Mouse (Mus musculus) spleen, adult 2 months (tissue): ENCODE measurements around the gene Mapk1ip1l. TPM values are rescaled to one million over a fixed set of nuclear protein-coding genes. Genes with fewer than 3 reads are reported as not detected.

ENCODE experiments used
- DNase-seq, 2 experiments: peaks; one replicate each; pipeline versions ENCODE4 v3.0.0 to v3.0.0-alpha.2; 2012 to 2021; ENCODE audit warnings: low spot score in 2 of 2, low read depth in 1 of 2
- H3K27ac ChIP-seq: fragments of 200-500 bp; 2 replicates; pipeline ENCODE4 v1.5.1; 2012; ENCODE audit warnings: low read length, inconsistent platforms; ENCODE audit not compliant: insufficient read depth
- H3K27me3 ChIP-seq: fragments of 200-500 bp; 2 replicates; pipeline ENCODE4 v1.6.1; 2012; ENCODE audit warnings: mild to moderate bottlenecking, moderate library complexity, low read length, inconsistent platforms; ENCODE audit not compliant: control insufficient read depth, insufficient read depth
- H3K36me3 ChIP-seq: fragments of 200-500 bp; 2 replicates; pipeline ENCODE4 v1.6.1; 2012; ENCODE audit warnings: mild to moderate bottlenecking, low read length, inconsistent platforms; ENCODE audit not compliant: control insufficient read depth, insufficient read depth
- H3K4me1 ChIP-seq: fragments of 200-500 bp; 2 replicates; pipeline ENCODE4 v1.6.1; 2011; ENCODE audit warnings: inconsistent platforms; ENCODE audit not compliant: control insufficient read depth, insufficient read depth, insufficient read length
- H3K4me3 ChIP-seq: fragments of 200-500 bp; 2 replicates; pipeline ENCODE4 v1.5.1; 2011; ENCODE audit warnings: mild to moderate bottlenecking, inconsistent platforms; ENCODE audit not compliant: insufficient read depth, insufficient read length; ENCODE audit errors: extremely low read depth
- CTCF ChIP-seq: fragments of 200-500 bp; IDR thresholded peaks from 2 replicates; pipeline ENCODE4 v1.5.1; 2011; ENCODE audit warnings: mild to moderate bottlenecking, inconsistent platforms; ENCODE audit not compliant: insufficient read depth, insufficient read length, insufficient replicate concordance; ENCODE audit errors: extremely low read depth
- POLR2A ChIP-seq: fragments of 200-500 bp; IDR thresholded peaks from 2 replicates; pipeline ENCODE4 v1.6.1; 2011; ENCODE audit warnings: low read depth, low read length, inconsistent platforms
- WGBS: fragments of 180-500 bp; shearing (Covaris S2); methylation state at CpG from one replicate; pipeline ENCODE4 v1.1.7; 2018; 5-methylcytosine and 5-hydroxymethylcytosine counted together
- polyA plus RNA-seq: library from polyadenylated mRNA; depleted of rRNA; stranded (reverse); fragments of >200 nt; gene quantifications from 2 replicates; pipeline ENCODE4 v1.2.3, GENCODE M21; 2012

Gene Mapk1ip1l
- polyA plus RNA-seq, 1 experiment: 40.4 TPM

DNA sequence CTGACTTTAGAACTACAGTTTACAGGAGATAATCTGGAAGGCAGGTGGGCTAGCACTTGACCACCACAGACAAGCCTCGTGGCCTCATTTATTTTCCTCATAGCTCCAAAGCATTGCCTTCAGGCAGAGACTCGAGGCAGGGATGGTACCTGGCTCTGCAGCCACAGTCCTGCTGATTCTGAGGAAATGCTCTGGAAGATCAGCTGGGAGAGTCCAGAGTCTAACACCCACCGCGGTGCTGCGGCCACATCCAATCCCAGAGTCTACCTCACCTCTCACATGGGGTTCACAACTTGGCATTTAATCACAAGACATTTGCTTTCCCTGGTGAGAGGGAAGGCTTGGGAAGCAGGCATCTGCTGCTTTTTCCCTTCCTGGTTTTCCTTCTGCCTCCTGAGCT is 56.9 kb downstream of the Mapk1ip1l start:
- H3K27ac ChIP-seq: no peak overlapping the region
- no peaks in the 10 kb centered on the region; the same call in 1 of the 2 replicates for H3K4me1 ChIP-seq
- no peaks in the 10 kb centered on the region for H3K36me3 ChIP-seq
- 85% methylated on average over 5 of the region's 5 CpGs for WGBS
- DNase-seq: no peak
- TF ChIP-seq POLR2A (no peak), CTCF (no peak)
- no peaks in the 10 kb centered on the region for H3K27me3 ChIP-seq
- no peak overlapping the region for H3K4me3 ChIP-seq

DNA sequence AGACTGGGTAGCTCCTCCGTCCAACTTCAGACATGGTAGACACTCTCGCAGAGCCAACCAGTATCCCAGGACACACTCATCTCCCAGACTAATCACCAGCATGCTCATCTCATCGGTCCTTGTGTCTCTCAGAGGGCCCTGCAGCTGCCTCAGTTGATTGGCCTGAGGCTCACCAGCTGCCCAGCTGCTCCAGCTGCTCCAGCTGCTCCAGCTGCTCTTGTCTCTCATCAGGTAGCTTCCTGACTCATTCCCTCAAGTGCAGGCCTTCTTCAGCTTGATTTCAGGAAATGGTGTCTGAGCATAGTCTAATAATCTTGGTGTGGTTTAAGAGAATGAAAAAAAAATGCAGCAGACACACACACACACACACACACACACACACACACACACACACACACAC is 58.6 kb downstream of the Mapk1ip1l start:
- Histone ChIP-seq H3K27ac (no peak overlapping the region), H3K36me3 (no peaks in the 10 kb centered on the region), H3K27me3 (no peaks in the 10 kb centered on the region), H3K4me3 (no peak overlapping the region), H3K4me1 (peaks cover 5% of the 10 kb centered on the region; the same call in 1 of the 2 replicates)
- 90% methylated on average over 3 of the region's 3 CpGs for WGBS
- DNase-seq: no peak
- TF ChIP-seq CTCF (no peak), POLR2A (no peak)

GRCm38 (mm10) chr14:47359610-47360009 is 61.5 kb downstream of the Mapk1ip1l start:
- peak overlapping the region; percentile 63; the same call in 1 of the 2 replicates for H3K27ac ChIP-seq

DNA sequence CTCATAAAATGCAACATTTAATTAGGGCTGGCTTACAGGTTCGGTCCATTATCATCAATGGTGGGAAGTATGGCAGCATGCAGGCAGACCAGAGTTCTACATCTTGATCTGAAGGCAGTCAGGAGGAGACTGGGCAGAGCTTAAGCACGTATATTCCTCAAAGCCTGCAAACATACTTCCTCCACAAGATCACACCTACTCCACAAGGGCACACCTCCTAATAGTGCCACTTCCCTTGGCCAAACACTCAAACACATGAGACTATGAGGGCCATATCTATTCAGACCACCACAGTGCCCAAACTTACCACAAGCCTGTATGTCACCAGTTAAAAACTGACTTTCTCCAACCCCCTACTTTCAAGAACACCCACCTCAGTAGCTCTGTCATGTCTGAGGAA is 63.4 kb downstream of the Mapk1ip1l start:
- Histone ChIP-seq H3K27ac (peak overlapping the region; percentile 72), H3K27me3 (no peaks in the 10 kb centered on the region), H3K4me1 (peaks cover 7% of the 10 kb centered on the region; the same call in 1 of the 2 replicates), H3K4me3 (no peak overlapping the region), H3K36me3 (no peaks in the 10 kb centered on the region)
- 69% methylated on average over 2 of the region's 2 CpGs for WGBS
- DNase-seq: no peak
- no peak for TF ChIP-seq CTCF
- TF ChIP-seq POLR2A: no peak

More at GRCm38 (mm10) chr14:47359610-47360009, 61.5 kb downstream of the Mapk1ip1l start:
- 34% methylated on average over 3 of the region's 3 CpGs for WGBS
- Histone ChIP-seq H3K36me3 (no peaks in the 10 kb centered on the region), H3K4me1 (peaks cover 7% of the 10 kb centered on the region; the same call in 1 of the 2 replicates), H3K4me3 (no peak overlapping the region), H3K27me3 (no peaks in the 10 kb centered on the region)
- DNase-seq: no peak
- TF ChIP-seq POLR2A (no peak), CTCF (no peak)

DNA sequence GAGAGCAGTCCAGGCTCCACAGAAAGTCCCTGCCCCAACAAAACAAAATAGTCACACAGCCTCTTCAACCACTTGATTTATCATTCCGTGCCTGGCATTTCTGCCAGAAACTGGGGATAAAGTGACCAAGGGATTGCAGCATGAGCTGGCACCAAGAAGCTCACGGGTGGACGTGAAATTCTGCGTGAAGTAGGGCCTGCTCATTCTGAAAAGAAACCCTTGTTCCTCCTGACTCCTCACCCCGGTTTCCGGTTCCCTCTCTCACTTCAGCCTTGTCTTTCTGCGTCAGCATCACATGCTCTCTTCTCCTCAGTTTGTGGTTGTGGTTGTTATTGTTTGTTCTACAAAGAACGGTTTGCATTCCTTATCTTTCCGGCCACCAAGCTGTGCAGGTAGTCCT is 63.8 kb downstream of the Mapk1ip1l start:
- H3K27ac ChIP-seq: peak overlapping the region; percentile 72
- no peaks in the 10 kb centered on the region for H3K36me3 ChIP-seq
- H3K4me1 ChIP-seq: peaks cover 7% of the 10 kb centered on the region; the same call in 1 of the 2 replicates
- H3K4me3 ChIP-seq: no peak overlapping the region
- H3K27me3 ChIP-seq: no peaks in the 10 kb centered on the region
- TF ChIP-seq POLR2A (no peak), CTCF (no peak)
- peak in 1 of 2 experiments; percentile 8 for DNase-seq
- WGBS: 76% methylated on average over 9 of the region's 9 CpGs

DNA sequence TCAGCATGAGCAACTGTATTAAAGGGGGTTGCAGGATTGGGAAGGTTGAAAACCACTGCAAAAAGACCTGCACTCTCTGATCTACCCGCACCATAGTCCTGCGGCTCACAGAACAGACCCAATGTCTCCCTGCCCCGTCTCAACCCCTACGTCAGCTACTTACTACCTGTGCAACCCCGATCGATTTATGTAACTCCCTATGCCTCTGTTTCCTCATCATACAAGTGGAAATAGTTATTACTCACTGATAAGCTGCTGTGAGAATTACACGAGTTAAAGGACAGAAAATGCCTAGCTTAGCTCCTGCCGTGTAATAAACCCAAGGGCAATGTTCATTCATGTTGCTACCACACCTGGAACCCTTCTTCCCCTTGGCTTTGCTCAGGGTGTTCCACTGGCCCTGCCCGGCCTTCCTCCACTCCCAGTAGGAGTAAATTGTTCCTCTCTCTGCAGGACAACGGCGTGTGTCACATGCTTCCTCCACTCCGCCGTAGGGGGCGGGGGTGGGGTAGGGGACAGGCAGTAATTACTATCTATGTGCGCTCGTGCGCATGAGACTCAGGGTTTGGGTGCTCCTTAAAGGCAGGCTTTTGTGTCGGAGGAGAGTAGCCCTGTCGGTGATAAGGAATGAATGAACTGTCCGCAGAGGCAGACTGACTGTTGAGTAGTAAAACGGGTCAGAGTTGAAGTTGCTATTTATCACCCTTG is 66.8 kb downstream of the Mapk1ip1l start:
- TF ChIP-seq POLR2A: no peak
- TF ChIP-seq CTCF: no peak
- 28% methylated on average over 21 of the region's 21 CpGs for WGBS
- Histone ChIP-seq H3K36me3 (no peaks in the 10 kb centered on the region), H3K27ac (no peak overlapping the region), H3K4me1 (peaks cover 7% of the 10 kb centered on the region; the same call in 1 of the 2 replicates), H3K27me3 (no peaks in the 10 kb centered on the region), H3K4me3 (no peak overlapping the region)
- peak in 1 of 2 experiments; percentile 13 for DNase-seq

DNA sequence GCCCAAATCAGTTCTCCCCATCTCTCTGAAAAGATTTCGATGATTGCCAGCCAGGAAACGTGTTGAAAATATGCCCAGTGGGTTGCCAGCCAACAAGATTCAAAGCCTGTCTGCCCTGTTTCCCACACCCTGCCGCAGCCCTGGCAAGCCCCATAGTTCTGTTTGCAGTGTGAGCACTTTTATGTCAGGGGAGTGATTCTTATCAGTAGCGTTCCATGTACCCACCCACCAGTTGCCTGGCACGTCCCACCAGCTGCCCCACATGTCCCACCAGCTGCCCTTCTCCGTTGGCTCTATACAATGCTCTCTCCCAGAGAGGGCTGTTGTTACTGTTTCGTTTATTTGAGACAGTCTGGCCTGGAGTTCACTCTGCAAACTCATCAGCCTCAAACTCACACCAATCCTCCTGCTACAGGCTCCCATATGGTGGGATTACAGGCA is 68.8 kb downstream of the Mapk1ip1l start:
- TF ChIP-seq POLR2A (no peak), CTCF (no peak)
- H3K4me3 ChIP-seq: no peak overlapping the region
- H3K36me3 ChIP-seq: no peaks in the 10 kb centered on the region
- H3K4me1 ChIP-seq: peaks cover 2% of the 10 kb centered on the region; the same call in 1 of the 2 replicates
- DNase-seq: no peak
- 25% methylated on average over 7 of the region's 7 CpGs for WGBS
- no peak overlapping the region for H3K27ac ChIP-seq
- H3K27me3 ChIP-seq: no peaks in the 10 kb centered on the region
